Mouse (Mus musculus): ENCODE results near the gene Stx5a. TPM values are rescaled to one million over a fixed set of nuclear protein-coding genes. Genes with fewer than 3 reads are reported as not detected.
A peak's percentile ranks its signal among the peaks of the same experiment; 100 is the strongest.

Gene Stx5a
- polyA plus RNA-seq, 1 experiment from 2014 or later = 122 TPM

DNA sequence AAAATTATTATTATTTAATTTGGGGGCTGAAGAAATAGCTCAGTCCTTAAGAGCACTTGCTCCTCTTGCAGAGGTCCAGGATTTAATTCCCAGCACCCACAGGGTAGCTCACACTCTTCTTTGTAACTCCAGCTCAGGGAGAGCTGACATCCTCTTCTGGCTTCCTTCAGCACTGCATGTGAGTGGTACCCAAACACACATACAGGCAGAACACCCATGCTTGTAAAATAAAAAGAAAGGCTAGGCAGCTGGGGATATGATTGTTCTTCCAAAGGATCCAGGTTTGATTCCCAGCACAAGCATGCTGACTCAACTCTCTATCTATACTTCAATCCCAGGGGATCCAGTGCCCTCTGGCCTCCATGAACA lies 57.7 kb downstream of the Stx5a start:
- Histone ChIP-seq H3K9me3 (replicated peaks; ENCODE audit: control insufficient read depth, low read length, poor library complexity, severe bottlenecking) (no peaks in the 10 kb centered on the region), H3K4me3 (ENCODE audit: low read depth, low read length) (no peak overlapping the region), H3K36me3 (ENCODE audit: control insufficient read depth, insufficient read depth, low read length) (peaks cover 11% of the 10 kb centered on the region), H3K4me2 (ENCODE audit: low read length) (peak overlapping the region; percentile 93), H3K4me1 (ENCODE audit: control insufficient read depth, insufficient read depth, low read length) (peaks cover 26% of the 10 kb centered on the region), H3K27me3 (ENCODE audit: control insufficient read depth, insufficient read depth, low read depth, low read length) (no peaks in the 10 kb centered on the region), H3K9ac (ENCODE audit: low read depth, low read length) (no peak overlapping the region), H3K27ac (ENCODE audit: low read length) (no peak overlapping the region)
- no peak for ATAC-seq

DNA sequence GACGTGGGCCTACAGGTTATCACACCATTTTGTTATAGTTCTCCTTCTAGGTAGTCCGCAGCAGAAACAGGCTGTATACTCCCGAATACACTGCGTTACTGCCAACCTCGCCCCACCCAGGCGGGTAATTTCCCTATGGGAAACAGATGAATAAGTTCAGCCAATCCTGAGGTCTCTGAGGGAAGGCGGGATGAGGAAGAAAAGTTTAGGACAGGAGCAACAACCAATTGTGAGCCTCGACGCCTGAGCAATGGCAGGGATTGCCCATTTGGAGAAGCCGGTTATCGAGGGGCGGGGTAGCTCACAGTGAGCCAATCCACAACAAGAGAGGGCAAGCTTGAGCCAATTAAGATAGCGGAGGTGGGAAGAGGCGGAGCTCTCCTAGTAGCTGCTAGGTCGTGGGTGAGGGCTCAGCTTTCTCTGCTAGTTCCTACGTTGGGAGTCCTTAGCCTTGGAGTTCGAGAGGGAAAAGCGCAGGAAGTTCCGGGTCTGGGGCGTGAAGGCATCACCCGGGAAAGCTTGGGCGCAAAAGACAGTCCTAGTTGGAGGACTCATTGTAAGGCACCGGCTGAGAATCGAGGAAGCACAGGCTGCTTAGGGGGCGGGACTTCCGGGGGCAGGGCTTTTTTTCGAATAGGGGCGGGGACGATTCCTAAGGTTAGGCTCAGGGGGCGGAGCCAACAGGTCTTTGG lies 61.1 kb downstream of the Stx5a start, which contains the start of gene Zbtb3:
Gene Zbtb3 (plus strand): TSS at position 426 of the 692 bp plus-strand sequence.
- H3K9me3 ChIP-seq (replicated peaks; ENCODE audit: control insufficient read depth, low read length, poor library complexity, severe bottlenecking) = no peaks in the 10 kb centered on the region
- H3K9ac ChIP-seq (ENCODE audit: low read depth, low read length) = peak within 1 kb of the TSS; percentile 74
- peaks cover 7% of the 10 kb centered on the region for H3K36me3 ChIP-seq (ENCODE audit: control insufficient read depth, insufficient read depth, low read length)
- H3K27ac ChIP-seq (ENCODE audit: low read length) = peak within 1 kb of the TSS; percentile 95
- H3K27me3 ChIP-seq (ENCODE audit: control insufficient read depth, insufficient read depth, low read depth, low read length) = no peaks in the 10 kb centered on the region
- ATAC-seq = peak; percentile 98
- peaks cover 21% of the 10 kb centered on the region for H3K4me1 ChIP-seq (ENCODE audit: control insufficient read depth, insufficient read depth, low read length)
- H3K4me3 ChIP-seq (ENCODE audit: low read depth, low read length) = peak within 1 kb of the TSS; percentile 70
- peak within 1 kb of the TSS; percentile 67 for H3K4me2 ChIP-seq (ENCODE audit: low read length)
- under 1% methylated on average over 30 of the region's 30 CpGs for WGBS

DNA sequence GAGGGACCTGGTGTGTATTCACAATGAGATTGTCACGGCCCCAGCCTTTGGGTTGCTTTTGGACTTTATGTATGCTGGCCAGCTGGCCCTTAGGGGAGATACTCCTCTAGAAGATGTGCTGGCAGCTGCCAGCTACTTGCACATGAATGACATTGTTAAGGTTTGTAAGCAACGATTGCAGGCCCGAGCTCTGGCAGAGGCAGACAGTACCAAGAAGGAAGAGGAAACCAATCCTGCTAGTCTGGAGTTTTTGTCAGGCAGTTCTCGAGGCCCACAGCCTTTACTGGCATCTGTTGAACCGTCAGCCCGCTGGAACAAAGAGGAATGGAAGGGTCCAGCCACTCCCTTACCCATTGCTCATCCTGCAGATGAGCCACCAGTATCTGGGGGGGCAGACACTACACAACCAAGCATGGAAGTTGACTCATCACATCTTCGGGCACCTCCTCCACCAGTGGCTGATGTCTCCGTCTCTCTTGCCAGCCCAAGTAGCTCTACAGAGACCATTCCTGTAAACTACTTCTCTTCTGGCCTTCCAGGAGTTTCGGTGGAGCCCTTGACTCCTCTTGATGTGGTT lies 62.1 kb downstream of the Stx5a start:
- 87% methylated on average over 9 of the region's 9 CpGs for WGBS
- Histone ChIP-seq H3K9ac (ENCODE audit: low read depth, low read length) (peak overlapping the region; percentile 74; the same call in 1 of the 2 replicates), H3K27ac (ENCODE audit: low read length) (peak overlapping the region; percentile 95), H3K4me3 (ENCODE audit: low read depth, low read length) (peak overlapping the region; percentile 70), H3K9me3 (replicated peaks; ENCODE audit: control insufficient read depth, low read length, poor library complexity, severe bottlenecking) (no peaks in the 10 kb centered on the region), H3K4me2 (ENCODE audit: low read length) (peak overlapping the region; percentile 67), H3K4me1 (ENCODE audit: control insufficient read depth, insufficient read depth, low read length) (peaks cover 14% of the 10 kb centered on the region), H3K27me3 (ENCODE audit: control insufficient read depth, insufficient read depth, low read depth, low read length) (no peaks in the 10 kb centered on the region), H3K36me3 (ENCODE audit: control insufficient read depth, insufficient read depth, low read length) (peaks cover 7% of the 10 kb centered on the region)
- ATAC-seq = no peak

DNA sequence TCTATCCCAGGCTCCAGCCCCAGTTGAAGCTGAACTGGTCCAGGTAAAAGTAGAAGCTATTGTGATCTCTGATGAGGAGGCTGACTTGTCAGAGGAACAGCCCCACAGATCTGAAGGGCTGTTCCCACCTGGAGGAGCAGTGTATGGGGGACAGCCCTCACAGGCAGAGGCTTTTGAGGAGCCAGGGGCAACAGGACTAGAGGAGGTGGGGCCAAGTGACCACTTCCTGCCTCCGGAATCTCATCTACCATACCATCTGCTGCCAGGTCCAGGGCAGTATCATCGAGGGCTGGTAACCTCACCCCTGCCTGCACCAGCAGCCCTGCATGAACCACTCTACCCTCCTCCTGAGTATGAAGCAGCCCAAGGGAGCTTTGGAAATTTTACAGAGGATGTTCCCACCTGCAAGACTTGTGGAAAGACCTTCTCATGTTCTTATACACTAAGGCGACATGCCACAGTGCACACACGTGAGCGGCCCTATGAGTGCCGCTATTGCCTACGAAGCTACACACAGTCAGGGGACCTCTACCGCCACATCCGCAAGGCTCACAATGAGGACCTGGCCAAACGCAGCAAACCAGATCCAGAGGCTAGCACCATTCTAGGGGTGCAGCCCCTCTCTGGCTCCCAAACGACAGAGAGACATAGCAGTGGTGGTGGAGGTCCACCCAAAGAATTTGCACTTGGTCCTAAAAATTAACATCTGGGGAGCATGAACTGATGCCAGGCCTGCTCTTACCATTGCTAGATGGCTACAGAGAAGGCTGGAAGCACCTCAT lies 62.9 kb downstream of the Stx5a start:
- peaks cover 14% of the 10 kb centered on the region for H3K4me1 ChIP-seq (ENCODE audit: control insufficient read depth, insufficient read depth, low read length)
- no peak overlapping the region for H3K27ac ChIP-seq (ENCODE audit: low read length)
- H3K36me3 ChIP-seq (ENCODE audit: control insufficient read depth, insufficient read depth, low read length) = peaks cover 7% of the 10 kb centered on the region
- no peak overlapping the region for H3K4me3 ChIP-seq (ENCODE audit: low read depth, low read length)
- WGBS = 92% methylated on average over 11 of the region's 11 CpGs
- no peak for ATAC-seq
- no peak overlapping the region for H3K9ac ChIP-seq (ENCODE audit: low read depth, low read length)
- H3K27me3 ChIP-seq (ENCODE audit: control insufficient read depth, insufficient read depth, low read depth, low read length) = no peaks in the 10 kb centered on the region
- H3K9me3 ChIP-seq (replicated peaks; ENCODE audit: control insufficient read depth, low read length, poor library complexity, severe bottlenecking) = no peaks in the 10 kb centered on the region
- H3K4me2 ChIP-seq (ENCODE audit: low read length) = no peak overlapping the region

Small RNA genes lying within 50 kb of the gene (microRNA-seq; reads per million reads assigned to microRNA genes)
- not detected for gene Mir6992

Other genes starting within 250 kb of the Stx5a start
- 11.7 and 13.6 TPM in 2 replicates for gene Slc22a8, start 150.2 kb upstream of the Stx5a start, polyA plus RNA-seq (2015; fragmentation: Nextera tagmentation; extraction: Ambion mirVana)
- gene Slc22a6, start 123.4 kb upstream of the Stx5a start, polyA plus RNA-seq (2015; fragmentation: Nextera tagmentation; extraction: Ambion mirVana) = 9.2 and 10.0 TPM in 2 replicates
- gene Chrm1, start 77.6 kb upstream of the Stx5a start, polyA plus RNA-seq (2015; fragmentation: Nextera tagmentation; extraction: Ambion mirVana) = 0.53 and 0.65 TPM in 2 replicates
- 176 and 182 TPM in 2 replicates for gene Slc3a2, start 18.0 kb upstream of the Stx5a start, polyA plus RNA-seq (2015; fragmentation: Nextera tagmentation; extraction: Ambion mirVana)
- 93.1 and 95.9 TPM in 2 replicates for gene Wdr74, start 5.6 kb upstream of the Stx5a start, polyA plus RNA-seq (2015; fragmentation: Nextera tagmentation; extraction: Ambion mirVana)
- gene 1700092M07Rik, start 695 bp upstream of the Stx5a start, polyA plus RNA-seq (2015; fragmentation: Nextera tagmentation; extraction: Ambion mirVana) = 1.2 and 1.8 TPM in 2 replicates
- 146 and 169 TPM in 2 replicates for gene Nxf1, start 15.7 kb downstream of the Stx5a start, polyA plus RNA-seq (2015; fragmentation: Nextera tagmentation; extraction: Ambion mirVana)
- 195 and 202 TPM in 2 replicates for gene Tmem223, start 29.6 kb downstream of the Stx5a start, polyA plus RNA-seq (2015; fragmentation: Nextera tagmentation; extraction: Ambion mirVana)
- gene Tmem179b, start 33.1 kb downstream of the Stx5a start, polyA plus RNA-seq (2015; fragmentation: Nextera tagmentation; extraction: Ambion mirVana) = 26.4 and 26.6 TPM in 2 replicates
- 30.7 and 32.9 TPM in 2 replicates for gene Taf6l, start 45.0 kb downstream of the Stx5a start, polyA plus RNA-seq (2015; fragmentation: Nextera tagmentation; extraction: Ambion mirVana)
- 136 and 140 TPM in 2 replicates for gene Polr2g, start 57.2 kb downstream of the Stx5a start, polyA plus RNA-seq (2015; fragmentation: Nextera tagmentation; extraction: Ambion mirVana)
- gene Zbtb3, start 61.1 kb downstream of the Stx5a start, polyA plus RNA-seq (2015; fragmentation: Nextera tagmentation; extraction: Ambion mirVana) = 7.6 and 8.9 TPM in 2 replicates
- gene Ttc9c, start 77.9 kb downstream of the Stx5a start, polyA plus RNA-seq (2015; fragmentation: Nextera tagmentation; extraction: Ambion mirVana) = 55.0 and 61.6 TPM in 2 replicates
- gene Hnrnpul2, start 78.6 kb downstream of the Stx5a start, polyA plus RNA-seq (2015; fragmentation: Nextera tagmentation; extraction: Ambion mirVana) = 5.3 and 6.2 TPM in 2 replicates
- gene AC129217.1, start 88.4 kb downstream of the Stx5a start, polyA plus RNA-seq (2015; fragmentation: Nextera tagmentation; extraction: Ambion mirVana) = not detected in 2 replicates
- 101 and 105 TPM in 2 replicates for gene Bscl2, start 96.1 kb downstream of the Stx5a start, polyA plus RNA-seq (2015; fragmentation: Nextera tagmentation; extraction: Ambion mirVana)
- 477 and 539 TPM in 2 replicates for gene Gng3, start 97.8 kb downstream of the Stx5a start, polyA plus RNA-seq (2015; fragmentation: Nextera tagmentation; extraction: Ambion mirVana)
- 0.62 and 0.92 TPM in 2 replicates for gene Lrrn4cl, start 109.4 kb downstream of the Stx5a start, polyA plus RNA-seq (2015; fragmentation: Nextera tagmentation; extraction: Ambion mirVana)
- gene Ubxn1, start 130.1 kb downstream of the Stx5a start, polyA plus RNA-seq (2015; fragmentation: Nextera tagmentation; extraction: Ambion mirVana) = 130 and 142 TPM in 2 replicates
- gene Uqcc3, start 139.5 kb downstream of the Stx5a start, polyA plus RNA-seq (2015; fragmentation: Nextera tagmentation; extraction: Ambion mirVana) = 54.5 and 59.8 TPM in 2 replicates
- gene Lbhd1, start 142.3 kb downstream of the Stx5a start, polyA plus RNA-seq (2015; fragmentation: Nextera tagmentation; extraction: Ambion mirVana) = 30.5 and 31.7 TPM in 2 replicates
- gene Gm49403, start 142.5 kb downstream of the Stx5a start, polyA plus RNA-seq (2015; fragmentation: Nextera tagmentation; extraction: Ambion mirVana) = not detected in 2 replicates
- 35.4 and 39.2 TPM in 2 replicates for gene 1810009A15Rik, start 147.4 kb downstream of the Stx5a start, polyA plus RNA-seq (2015; fragmentation: Nextera tagmentation; extraction: Ambion mirVana)
- gene Gm49416, start 147.5 kb downstream of the Stx5a start, polyA plus RNA-seq (2015; fragmentation: Nextera tagmentation; extraction: Ambion mirVana) = 0.43 TPM in 1 of 2 replicates, not detected in the other
- gene Ints5, start 151.6 kb downstream of the Stx5a start, polyA plus RNA-seq (2015; fragmentation: Nextera tagmentation; extraction: Ambion mirVana) = 29.2 and 30.9 TPM in 2 replicates
- gene Ganab, start 156.7 kb downstream of the Stx5a start, polyA plus RNA-seq (2015; fragmentation: Nextera tagmentation; extraction: Ambion mirVana) = 76.8 and 84.0 TPM in 2 replicates
- gene B3gat3, start 179.0 kb downstream of the Stx5a start, polyA plus RNA-seq (2015; fragmentation: Nextera tagmentation; extraction: Ambion mirVana) = 87.8 and 95.7 TPM in 2 replicates
- 1.4 and 2.2 TPM in 2 replicates for gene Rom1, start 187.9 kb downstream of the Stx5a start, polyA plus RNA-seq (2015; fragmentation: Nextera tagmentation; extraction: Ambion mirVana)
- 8.6 and 9.1 TPM in 2 replicates for gene Eml3, start 188.1 kb downstream of the Stx5a start, polyA plus RNA-seq (2015; fragmentation: Nextera tagmentation; extraction: Ambion mirVana)
- 108 and 121 TPM in 2 replicates for gene Mta2, start 200.5 kb downstream of the Stx5a start, polyA plus RNA-seq (2015; fragmentation: Nextera tagmentation; extraction: Ambion mirVana)
- gene Tut1, start 212.4 kb downstream of the Stx5a start, polyA plus RNA-seq (2015; fragmentation: Nextera tagmentation; extraction: Ambion mirVana) = 25.6 and 26.2 TPM in 2 replicates
- gene Eef1g, start 225.6 kb downstream of the Stx5a start, polyA plus RNA-seq (2015; fragmentation: Nextera tagmentation; extraction: Ambion mirVana) = 283 and 293 TPM in 2 replicates
- 2.7 and 3.2 TPM in 2 replicates for gene Ahnak, start 247.9 kb downstream of the Stx5a start, polyA plus RNA-seq (2015; fragmentation: Nextera tagmentation; extraction: Ambion mirVana)

Measured in midbrain, embryonic 16.5 days (tissue).